ENCODE assay signal across 17 mouse cellular contexts in the genomic region with DNA sequence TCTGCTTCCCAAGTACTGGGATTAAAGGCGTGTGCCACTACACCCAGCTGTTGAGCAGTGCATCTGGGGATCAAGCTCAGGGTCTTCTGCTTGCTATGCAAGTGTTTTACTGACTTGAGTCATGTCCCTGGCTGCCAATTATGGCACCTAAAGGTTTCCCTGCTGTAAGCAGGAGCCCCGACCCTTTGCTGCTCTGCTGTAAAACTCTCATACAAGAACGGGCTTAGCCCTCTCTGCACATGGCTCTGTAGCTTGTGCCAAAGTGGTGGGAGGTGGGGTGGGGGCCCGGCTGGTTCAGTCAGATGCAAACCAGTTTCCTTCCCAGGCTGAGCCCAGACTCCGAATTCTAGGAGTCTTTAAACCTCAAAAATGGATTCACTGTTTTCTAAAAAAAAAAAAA.
DNase-seq lines count a peak whose midpoint lies in the region; ATAC-seq and TF ChIP-seq lines count a peak whose summit lies in the region.
"Had no signal": no experiment of that assay in that cellular context is flagged by ENCODE, and none has a peak within 500 bp of the region (broad histone marks: within the 10 kb centered on the region; RNA-seq: fewer than 3 reads in every experiment).

No protein-coding gene starts in this region.

- no peak overlapping the region for H3K4me2 ChIP-seq in hindbrain, postnatal 0 days (ENCODE audit: low read depth, low read length)
- H3K4me2 ChIP-seq in hindbrain, embryonic 12.5 days (replicated peaks): no peak overlapping the region
- H3K4me2 ChIP-seq in lung, embryonic 16.5 days (ENCODE audit: low read depth, low read length): no peak overlapping the region
- no peak overlapping the region for H3K4me2 ChIP-seq in embryonic facial prominence, embryonic 14.5 days (ENCODE audit: low read depth, low read length)
- H3K4me2 ChIP-seq in limb, embryonic 14.5 days (replicated peaks; ENCODE audit: low read depth, low read length, severe bottlenecking): no peak overlapping the region
- H3K4me2 ChIP-seq: hindbrain, embryonic 13.5 days; midbrain, embryonic 12.5 days had no signal

- no peak for TF ChIP-seq CTCF in hindbrain, postnatal 0 days (IDR thresholded peaks at IDR 0.05; ENCODE audit: low read depth)
- TF ChIP-seq CTCF in lung, adult 2 months (IDR thresholded peaks at IDR 0.05; ENCODE audit: insufficient read depth, low read length): no peak

- H3K36me3 ChIP-seq in hindbrain, postnatal 0 days (ENCODE audit: insufficient read depth, low read length): no peaks in the 10 kb centered on the region
- H3K36me3 ChIP-seq in hindbrain, embryonic 12.5 days: no peaks in the 10 kb centered on the region
- H3K36me3 ChIP-seq in lung, embryonic 16.5 days (ENCODE audit: control insufficient read depth, insufficient read depth, low read length): no peaks in the 10 kb centered on the region
- H3K36me3 ChIP-seq in embryonic facial prominence, embryonic 14.5 days (ENCODE audit: control insufficient read depth, insufficient read depth, low read length): no peaks in the 10 kb centered on the region
- H3K36me3 ChIP-seq in limb, embryonic 14.5 days (ENCODE audit: control insufficient read depth, insufficient read depth, low read length): no peaks in the 10 kb centered on the region
- H3K36me3 ChIP-seq: hindbrain, embryonic 13.5 days; midbrain, embryonic 12.5 days had no signal

- H3K9me3 ChIP-seq in hindbrain, postnatal 0 days (ENCODE audit: low read length): no peaks in the 10 kb centered on the region
- H3K9me3 ChIP-seq in hindbrain, embryonic 12.5 days (replicated peaks): no peaks in the 10 kb centered on the region
- no peaks in the 10 kb centered on the region for H3K9me3 ChIP-seq in lung, embryonic 16.5 days (ENCODE audit: control insufficient read depth, low read length)
- H3K9me3 ChIP-seq in embryonic facial prominence, embryonic 14.5 days (ENCODE audit: control insufficient read depth, low read length): no peaks in the 10 kb centered on the region
- H3K9me3 ChIP-seq in limb, embryonic 14.5 days (ENCODE audit: control insufficient read depth, low read length): no peaks in the 10 kb centered on the region; the same call in 1 of the 2 replicates
- H3K9me3 ChIP-seq: hindbrain, embryonic 13.5 days; midbrain, embryonic 12.5 days had no signal

- H3K27me3 ChIP-seq in hindbrain, postnatal 0 days (ENCODE audit: insufficient read depth, low read length): no peaks in the 10 kb centered on the region
- peaks cover 7% of the 10 kb centered on the region for H3K27me3 ChIP-seq in hindbrain, embryonic 12.5 days
- H3K27me3 ChIP-seq in lung, embryonic 16.5 days (ENCODE audit: control insufficient read depth, insufficient read depth, low read depth, low read length): no peaks in the 10 kb centered on the region
- H3K27me3 ChIP-seq in embryonic facial prominence, embryonic 14.5 days (replicated peaks; ENCODE audit: control insufficient read depth, insufficient read depth, low read length): no peaks in the 10 kb centered on the region
- H3K27me3 ChIP-seq in limb, embryonic 14.5 days (ENCODE audit: control insufficient read depth, insufficient read depth, low read length): no peaks in the 10 kb centered on the region

- no peak overlapping the region for H3K9ac ChIP-seq in hindbrain, postnatal 0 days (replicated peaks; ENCODE audit: low read length)
- no peak overlapping the region for H3K9ac ChIP-seq in hindbrain, embryonic 12.5 days
- no peak overlapping the region for H3K9ac ChIP-seq in lung, embryonic 16.5 days (ENCODE audit: low read length)
- no peak overlapping the region for H3K9ac ChIP-seq in embryonic facial prominence, embryonic 14.5 days (ENCODE audit: low read depth, low read length)
- no peak overlapping the region for H3K9ac ChIP-seq in limb, embryonic 14.5 days (ENCODE audit: low read depth, low read length, severe bottlenecking)
- H3K9ac ChIP-seq: forebrain, postnatal 0 days; hindbrain, embryonic 13.5 days; midbrain, embryonic 12.5 days had no signal

- TF ChIP-seq POLR2A in lung, adult 2 months (IDR thresholded peaks at IDR 0.05; ENCODE audit: borderline replicate concordance, extremely low read depth, low read depth, low read length): no peak
- no peak for TF ChIP-seq POLR2A in limb, embryonic 14.5 days (IDR thresholded peaks at IDR 0.05; ENCODE audit: borderline replicate concordance, extremely low read depth, insufficient read depth, insufficient read length)

- peak; percentile 14 for DNase-seq in hindbrain, postnatal 0 days (ENCODE audit: low spot score)
- DNase-seq in lung, adult 2 months: no peak
- peak; percentile 46 for DNase-seq in embryonic facial prominence, embryonic 14.5 days (ENCODE audit: low spot score)
- DNase-seq in limb, embryonic 14.5 days (ENCODE audit: low spot score): peak; percentile 68
- no peak for DNase-seq in frontal cortex, postnatal 25 days (ENCODE audit: low spot score in 2 of 2)
- no peak for DNase-seq in right cerebral cortex, postnatal 14 days
- DNase-seq: adrenal gland, postnatal 25 days; cerebellum, adult 9-11 months; kidney, adult 18-20 months; kidney, postnatal 10 days; thymus, postnatal 25 days had no signal

- H3K4me1 ChIP-seq in hindbrain, postnatal 0 days (ENCODE audit: insufficient read depth, low read length): no peaks in the 10 kb centered on the region
- H3K4me1 ChIP-seq in hindbrain, embryonic 12.5 days: no peaks in the 10 kb centered on the region; the same call in 1 of the 2 replicates
- H3K4me1 ChIP-seq in lung, embryonic 16.5 days (replicated peaks; ENCODE audit: control insufficient read depth, insufficient read depth, low read length): peaks cover 21% of the 10 kb centered on the region; the same call in 1 of the 2 replicates
- H3K4me1 ChIP-seq in lung, adult 2 months (ENCODE audit: control insufficient read depth, insufficient read depth, low read length): no peaks in the 10 kb centered on the region
- H3K4me1 ChIP-seq in embryonic facial prominence, embryonic 14.5 days (ENCODE audit: control insufficient read depth, insufficient read depth, low read length): peaks cover 6% of the 10 kb centered on the region; the same call in 1 of the 2 replicates
- H3K4me1 ChIP-seq in limb, embryonic 14.5 days (ENCODE audit: control insufficient read depth, insufficient read depth, low read length): peaks cover 21% of the 10 kb centered on the region; the same call in 1 of the 2 replicates
- H3K4me1 ChIP-seq: hindbrain, embryonic 13.5 days; midbrain, embryonic 12.5 days had no signal

- WGBS in hindbrain, postnatal 0 days: 47% methylated on average over 5 of the region's 5 CpGs
- 64% methylated on average over 5 of the region's 5 CpGs for WGBS in hindbrain, embryonic 12.5 days
- WGBS in lung, embryonic 16.5 days: 56% methylated on average over 5 of the region's 5 CpGs
- WGBS in lung, adult 2 months: 64% methylated on average over 5 of the region's 5 CpGs
- 42% methylated on average over 5 of the region's 5 CpGs for WGBS in embryonic facial prominence, embryonic 14.5 days
- WGBS in limb, embryonic 14.5 days: 22% methylated on average over 5 of the region's 5 CpGs

- ATAC-seq in hindbrain, postnatal 0 days: no peak
- ATAC-seq in hindbrain, embryonic 12.5 days (ENCODE audit: low FRiP score): no peak
- peak; percentile 43; the same call in 1 of the 2 replicates for ATAC-seq in lung, embryonic 16.5 days (ENCODE audit: low read depth)
- ATAC-seq in embryonic facial prominence, embryonic 14.5 days (ENCODE audit: low read depth): no peak
- 0 out of 2 replicates have a peak, but pooled peaks have one; percentile 31 for ATAC-seq in limb, embryonic 14.5 days (ENCODE audit: low FRiP score, low read depth)
- ATAC-seq: forebrain, postnatal 0 days; inflammation-experienced regulatory T-cells, adult 6 months had no signal

- H3K4me3 ChIP-seq in hindbrain, postnatal 0 days (ENCODE audit: low read length): no peak overlapping the region
- no peak overlapping the region for H3K4me3 ChIP-seq in hindbrain, embryonic 12.5 days
- no peak overlapping the region for H3K4me3 ChIP-seq in lung, embryonic 16.5 days (ENCODE audit: low read length)
- H3K4me3 ChIP-seq in lung, adult 2 months (replicated peaks; ENCODE audit: extremely low read depth, low read depth, low read length): no peak overlapping the region
- H3K4me3 ChIP-seq in embryonic facial prominence, embryonic 14.5 days (ENCODE audit: low read depth, low read length): no peak overlapping the region
- no peak overlapping the region for H3K4me3 ChIP-seq in limb, embryonic 14.5 days (replicated peaks; ENCODE audit: low read length)
- H3K4me3 ChIP-seq: hindbrain, embryonic 13.5 days; midbrain, embryonic 12.5 days had no signal

- no peak overlapping the region for H3K27ac ChIP-seq in hindbrain, postnatal 0 days
- H3K27ac ChIP-seq in hindbrain, embryonic 12.5 days: no peak overlapping the region
- H3K27ac ChIP-seq in lung, embryonic 16.5 days (ENCODE audit: low read length): 0 out of 2 replicates have a peak overlapping the region, but pooled peaks have one; percentile 66
- peak overlapping the region; percentile 77 for H3K27ac ChIP-seq in embryonic facial prominence, embryonic 14.5 days (replicated peaks; ENCODE audit: low read depth, low read length)
- peak overlapping the region; percentile 80 for H3K27ac ChIP-seq in limb, embryonic 14.5 days (replicated peaks; ENCODE audit: low read depth, low read length)
- H3K27ac ChIP-seq: hindbrain, embryonic 13.5 days; midbrain, embryonic 12.5 days had no signal

Comparison
In these comparisons a context has a peak if more than half of its experiments do, and no peak if none do; other contexts are left out.
1. ATAC-seq: peak in lung, embryonic 16.5 days (single experiment) and limb, embryonic 14.5 days (single experiment); none in hindbrain, postnatal 0 days (single experiment), hindbrain, embryonic 12.5 days (single experiment) and embryonic facial prominence, embryonic 14.5 days (single experiment).
2. DNase-seq: peak in hindbrain, postnatal 0 days (single experiment), embryonic facial prominence, embryonic 14.5 days (single experiment) and limb, embryonic 14.5 days (single experiment); none in lung, adult 2 months (single experiment), frontal cortex, postnatal 25 days (0 of 2) and right cerebral cortex, postnatal 14 days (single experiment).
3. H3K27ac ChIP-seq: peak in lung, embryonic 16.5 days (single experiment), embryonic facial prominence, embryonic 14.5 days (single experiment) and limb, embryonic 14.5 days (single experiment); none in hindbrain, postnatal 0 days (single experiment) and hindbrain, embryonic 12.5 days (single experiment).